23 mouse cellular contexts compared by ENCODE assay signal in genomic region chr10:52533278-52533892, GRCm38 (mm10).
A peak's percentile ranks its signal among the peaks of the same experiment; 100 is the strongest.
DNase-seq lines count a peak whose midpoint lies in the region; ATAC-seq lines count a peak whose summit lies in the region.
"Had no signal": no experiment of that assay in that cellular context is flagged by ENCODE, and none has a peak within 500 bp of the region (broad histone marks: within the 10 kb centered on the region; RNA-seq: fewer than 3 reads in every experiment).

No protein-coding gene starts in this region.

- peak; percentile 19 for DNase-seq in embryonic facial prominence, embryonic 14.5 days (ENCODE audit: low spot score)
- no peak for DNase-seq in embryonic facial prominence, embryonic 10.5 days (ENCODE audit: low spot score)
- DNase-seq in hindbrain, embryonic 14.5 days (ENCODE audit: low spot score): no peak
- peak; percentile 8 for DNase-seq in R1 (ENCODE audit: low read depth, low spot score)
- DNase-seq in urinary bladder, adult 2 months (ENCODE audit: low spot score): no peak
- no peak for DNase-seq in limb, embryonic 10.5 days (ENCODE audit: low spot score)
- DNase-seq: kidney, adult 18-20 months; liver, embryonic 13.5 days; lung, adult 18-20 months; lung, postnatal 4 days; thymus, adult 18-20 months had no signal

- H3K4me2 ChIP-seq in embryonic facial prominence, embryonic 14.5 days (ENCODE audit: low read depth, low read length): no peak overlapping the region
- no peak overlapping the region for H3K4me2 ChIP-seq in hindbrain, embryonic 14.5 days (replicated peaks)
- H3K4me2 ChIP-seq in hindbrain, embryonic 16.5 days (ENCODE audit: low read length): no peak overlapping the region
- no peak overlapping the region for H3K4me2 ChIP-seq in forebrain, embryonic 15.5 days (replicated peaks)
- H3K4me2 ChIP-seq: embryonic facial prominence, embryonic 12.5 days; hindbrain, embryonic 12.5 days; kidney, embryonic 15.5 days; limb, embryonic 15.5 days; liver, embryonic 13.5 days; neural tube, embryonic 15.5 days had no signal

- no peak overlapping the region for H3K27ac ChIP-seq in embryonic facial prominence, embryonic 14.5 days (replicated peaks; ENCODE audit: low read depth, low read length)
- no peak overlapping the region for H3K27ac ChIP-seq in embryonic facial prominence, embryonic 10.5 days (replicated peaks)
- no peak overlapping the region for H3K27ac ChIP-seq in hindbrain, embryonic 14.5 days
- no peak overlapping the region for H3K27ac ChIP-seq in hindbrain, embryonic 16.5 days (ENCODE audit: low read depth, low read length)
- H3K27ac ChIP-seq in forebrain, embryonic 15.5 days (replicated peaks): no peak overlapping the region
- H3K27ac ChIP-seq in limb, embryonic 10.5 days: no peak overlapping the region
- H3K27ac ChIP-seq: embryonic facial prominence, embryonic 12.5 days; hindbrain, embryonic 12.5 days; kidney, embryonic 15.5 days; layer of hippocampus, adult 2 months; limb, embryonic 15.5 days; liver, embryonic 13.5 days; neural tube, embryonic 15.5 days; stomach, postnatal 0 days had no signal

- H3K36me3 ChIP-seq in embryonic facial prominence, embryonic 14.5 days (ENCODE audit: control insufficient read depth, insufficient read depth, low read length): no peaks in the 10 kb centered on the region
- no peaks in the 10 kb centered on the region for H3K36me3 ChIP-seq in embryonic facial prominence, embryonic 10.5 days (replicated peaks)
- no peaks in the 10 kb centered on the region for H3K36me3 ChIP-seq in hindbrain, embryonic 14.5 days (replicated peaks; ENCODE audit: control insufficient read depth, insufficient read depth)
- no peaks in the 10 kb centered on the region for H3K36me3 ChIP-seq in hindbrain, embryonic 16.5 days (ENCODE audit: control insufficient read depth, insufficient read depth, low read length)
- no peaks in the 10 kb centered on the region for H3K36me3 ChIP-seq in forebrain, embryonic 15.5 days
- no peaks in the 10 kb centered on the region for H3K36me3 ChIP-seq in limb, embryonic 10.5 days
- H3K36me3 ChIP-seq: embryonic facial prominence, embryonic 12.5 days; hindbrain, embryonic 12.5 days; kidney, embryonic 15.5 days; limb, embryonic 15.5 days; liver, embryonic 13.5 days; neural tube, embryonic 15.5 days had no signal

- H3K9me3 ChIP-seq in embryonic facial prominence, embryonic 14.5 days (ENCODE audit: control insufficient read depth, low read length): no peaks in the 10 kb centered on the region
- H3K9me3 ChIP-seq in embryonic facial prominence, embryonic 10.5 days: no peaks in the 10 kb centered on the region
- no peaks in the 10 kb centered on the region for H3K9me3 ChIP-seq in hindbrain, embryonic 14.5 days (ENCODE audit: control insufficient read depth, low read length)
- H3K9me3 ChIP-seq in hindbrain, embryonic 16.5 days (ENCODE audit: control insufficient read depth, low read length): no peaks in the 10 kb centered on the region
- H3K9me3 ChIP-seq in forebrain, embryonic 15.5 days: no peaks in the 10 kb centered on the region
- no peaks in the 10 kb centered on the region for H3K9me3 ChIP-seq in limb, embryonic 10.5 days (replicated peaks)
- H3K9me3 ChIP-seq: embryonic facial prominence, embryonic 12.5 days; hindbrain, embryonic 12.5 days; kidney, embryonic 15.5 days; limb, embryonic 15.5 days; liver, embryonic 13.5 days; neural tube, embryonic 15.5 days had no signal

- no peak overlapping the region for H3K4me3 ChIP-seq in embryonic facial prominence, embryonic 14.5 days (ENCODE audit: low read depth, low read length)
- H3K4me3 ChIP-seq in embryonic facial prominence, embryonic 10.5 days: no peak overlapping the region
- H3K4me3 ChIP-seq in hindbrain, embryonic 14.5 days (replicated peaks; ENCODE audit: low read length): no peak overlapping the region
- no peak overlapping the region for H3K4me3 ChIP-seq in hindbrain, embryonic 16.5 days (ENCODE audit: low read length)
- no peak overlapping the region for H3K4me3 ChIP-seq in forebrain, embryonic 15.5 days
- no peak overlapping the region for H3K4me3 ChIP-seq in limb, embryonic 10.5 days
- H3K4me3 ChIP-seq: embryonic facial prominence, embryonic 12.5 days; hindbrain, embryonic 12.5 days; kidney, embryonic 15.5 days; layer of hippocampus, adult 2 months; limb, embryonic 15.5 days; liver, embryonic 13.5 days; megakaryocyte, embryonic 14.5 days; neural tube, embryonic 15.5 days had no signal

- no peaks in the 10 kb centered on the region for H3K27me3 ChIP-seq in embryonic facial prominence, embryonic 14.5 days (replicated peaks; ENCODE audit: control insufficient read depth, insufficient read depth, low read length)
- no peaks in the 10 kb centered on the region for H3K27me3 ChIP-seq in embryonic facial prominence, embryonic 10.5 days (replicated peaks; ENCODE audit: low read depth, poor library complexity, severe bottlenecking)
- H3K27me3 ChIP-seq in hindbrain, embryonic 14.5 days (ENCODE audit: control insufficient read depth, insufficient read depth, low read length): no peaks in the 10 kb centered on the region
- no peaks in the 10 kb centered on the region for H3K27me3 ChIP-seq in hindbrain, embryonic 16.5 days (replicated peaks; ENCODE audit: control insufficient read depth, insufficient read depth, low read length)
- H3K27me3 ChIP-seq in forebrain, embryonic 15.5 days: no peaks in the 10 kb centered on the region
- no peaks in the 10 kb centered on the region for H3K27me3 ChIP-seq in limb, embryonic 10.5 days (ENCODE audit: low read depth, poor library complexity, severe bottlenecking)
- H3K27me3 ChIP-seq: CH12.LX; embryonic facial prominence, embryonic 12.5 days; hindbrain, embryonic 12.5 days; kidney, embryonic 15.5 days; limb, embryonic 15.5 days; liver, embryonic 13.5 days; megakaryocyte, embryonic 14.5 days; neural tube, embryonic 15.5 days had no signal

- no peak for ATAC-seq in embryonic facial prominence, embryonic 14.5 days (ENCODE audit: low read depth)
- ATAC-seq in hindbrain, embryonic 14.5 days (ENCODE audit: low FRiP score): peak; percentile 43; the same call in 1 of the 2 replicates
- no peak for ATAC-seq in hindbrain, embryonic 16.5 days
- ATAC-seq in forebrain, embryonic 15.5 days (replicated peaks): peak; percentile 68; the same call in 1 of the 2 replicates
- ATAC-seq: lung, postnatal 0 days had no signal

- H3K9ac ChIP-seq in embryonic facial prominence, embryonic 14.5 days (ENCODE audit: low read depth, low read length): no peak overlapping the region
- no peak overlapping the region for H3K9ac ChIP-seq in hindbrain, embryonic 14.5 days
- no peak overlapping the region for H3K9ac ChIP-seq in hindbrain, embryonic 16.5 days (ENCODE audit: low read depth, low read length)
- no peak overlapping the region for H3K9ac ChIP-seq in forebrain, embryonic 15.5 days (replicated peaks)
- H3K9ac ChIP-seq: embryonic facial prominence, embryonic 12.5 days; hindbrain, embryonic 12.5 days; kidney, embryonic 15.5 days; limb, embryonic 15.5 days; liver, embryonic 13.5 days; neural tube, embryonic 15.5 days had no signal

- 33% methylated on average over 2 of the region's 2 CpGs for WGBS in embryonic facial prominence, embryonic 14.5 days
- 30% methylated on average over 2 of the region's 2 CpGs for WGBS in embryonic facial prominence, embryonic 10.5 days
- WGBS in hindbrain, embryonic 14.5 days: 13% methylated on average over 2 of the region's 2 CpGs
- 13% methylated on average over 2 of the region's 2 CpGs for WGBS in hindbrain, embryonic 16.5 days
- WGBS in forebrain, embryonic 15.5 days: 11% methylated on average over 2 of the region's 2 CpGs
- 30% methylated on average over 2 of the region's 2 CpGs for WGBS in limb, embryonic 10.5 days

- no peaks in the 10 kb centered on the region for H3K4me1 ChIP-seq in embryonic facial prominence, embryonic 14.5 days (ENCODE audit: control insufficient read depth, insufficient read depth, low read length)
- H3K4me1 ChIP-seq in embryonic facial prominence, embryonic 10.5 days: no peaks in the 10 kb centered on the region
- H3K4me1 ChIP-seq in hindbrain, embryonic 14.5 days (replicated peaks; ENCODE audit: control insufficient read depth, insufficient read depth, low read length): no peaks in the 10 kb centered on the region
- no peaks in the 10 kb centered on the region for H3K4me1 ChIP-seq in hindbrain, embryonic 16.5 days (ENCODE audit: control insufficient read depth, insufficient read depth, low read depth, low read length)
- no peaks in the 10 kb centered on the region for H3K4me1 ChIP-seq in forebrain, embryonic 15.5 days
- H3K4me1 ChIP-seq in limb, embryonic 10.5 days: no peaks in the 10 kb centered on the region
- H3K4me1 ChIP-seq: embryonic facial prominence, embryonic 12.5 days; hindbrain, embryonic 12.5 days; kidney, embryonic 15.5 days; limb, embryonic 15.5 days; liver, embryonic 13.5 days; megakaryocyte, embryonic 14.5 days; neural tube, embryonic 15.5 days had no signal

Comparison
In these comparisons a context has a peak if more than half of its experiments do, and no peak if none do; other contexts are left out.
1. ATAC-seq: peak in hindbrain, embryonic 14.5 days (single experiment) and forebrain, embryonic 15.5 days (single experiment); none in embryonic facial prominence, embryonic 14.5 days (single experiment) and hindbrain, embryonic 16.5 days (single experiment).
2. DNase-seq: peak in embryonic facial prominence, embryonic 14.5 days (single experiment) and R1 (single experiment); none in embryonic facial prominence, embryonic 10.5 days (single experiment), hindbrain, embryonic 14.5 days (single experiment), urinary bladder, adult 2 months (single experiment) and limb, embryonic 10.5 days (single experiment).